Mouse (Mus musculus) liver, adult 2 months (tissue): ENCODE measurements around the gene Adh7.

ENCODE experiments used
- CTCF ChIP-seq: fragments of 200-500 bp; IDR thresholded peaks from 2 replicates; pipeline ENCODE4 v1.5.1; 2011; ENCODE audit warnings: low read depth, low read length, control low read depth
- POLR2A ChIP-seq: fragments of 200-500 bp; IDR thresholded peaks from 2 replicates; pipeline ENCODE4 v1.6.1; 2011; ENCODE audit warnings: low read length, control low read depth; ENCODE audit not compliant: insufficient read depth; ENCODE audit errors: extremely low read depth

- TF ChIP-seq CTCF (no peak), POLR2A (no peak)
Observed at GRCm38 (mm10) chr3:138182019-138182418, 35.5 kb upstream of the Adh7 start.
